Mouse (Mus musculus) midbrain, embryonic 16.5 days (tissue): ENCODE measurements around the gene Cd9. TPM values are rescaled to one million over a fixed set of nuclear protein-coding genes. Genes with fewer than 3 reads are reported as not detected.

Experiments
- ATAC-seq: fragments of 200-750 bp; cut with Nextera tagmentation; 2 replicates; pipeline ENCODE4 v1.8.0; 2017; ENCODE audit warnings: moderate TSS enrichment
- H3K27ac ChIP-seq: fragments of 300-500 bp; sonication (generic); 2 replicates; pipeline ENCODE4 v1.5.1; 2014; ENCODE audit warnings: mild to moderate bottlenecking, low read length, mixed read lengths
- H3K27me3 ChIP-seq: fragments of 300-500 bp; sonication (generic); 2 replicates; pipeline ENCODE4 v1.6.1; 2014; ENCODE audit warnings: low read depth, low read length, mixed read lengths; ENCODE audit not compliant: control insufficient read depth, insufficient read depth
- H3K36me3 ChIP-seq: fragments of 300-500 bp; sonication (generic); 2 replicates; pipeline ENCODE4 v1.6.1; 2014; ENCODE audit warnings: mild to moderate bottlenecking, low read length, moderate library complexity, mixed read lengths; ENCODE audit not compliant: control insufficient read depth, insufficient read depth
- H3K4me1 ChIP-seq: fragments of 300-500 bp; sonication (generic); 2 replicates; pipeline ENCODE4 v1.6.1; 2014; ENCODE audit warnings: mild to moderate bottlenecking, low read length, mixed read lengths; ENCODE audit not compliant: control insufficient read depth, insufficient read depth
- H3K4me2 ChIP-seq: fragments of 300-500 bp; sonication (generic); 2 replicates; pipeline ENCODE4 v1.6.1; 2014; ENCODE audit warnings: mild to moderate bottlenecking, low read length, mixed read lengths
- H3K4me3 ChIP-seq: fragments of 300-500 bp; sonication (generic); 2 replicates; pipeline ENCODE4 v1.5.1; 2014; ENCODE audit warnings: low read depth, mild to moderate bottlenecking, low read length, moderate library complexity, mixed read lengths
- H3K9ac ChIP-seq: fragments of 300-500 bp; sonication (generic); 2 replicates; pipeline ENCODE4 v1.6.1; 2014; ENCODE audit warnings: low read depth, low read length, mixed read lengths
- H3K9me3 ChIP-seq: fragments of 300-500 bp; sonication (generic); replicated peaks from 2 replicates; pipeline ENCODE4 v1.6.1; 2014; ENCODE audit warnings: mild to moderate bottlenecking, low read length, mixed read lengths; ENCODE audit not compliant: control insufficient read depth, poor library complexity, severe bottlenecking
- WGBS: fragments of 180-500 bp; shearing (Covaris S2); extraction: QIAGEN DNeasy Blood & Tissue Kit; methylation state at CpG from one replicate; pipeline ENCODE4 v1.1.7; 2014; 5-methylcytosine and 5-hydroxymethylcytosine counted together
- polyA plus RNA-seq: library from polyadenylated mRNA; unstranded; fragments of >200 nt; fragmentation: Nextera tagmentation; extraction: Ambion mirVana; gene quantifications from 2 replicates; pipeline ENCODE4 v1.2.1, GENCODE M21; 2015

Cd9 gene
- polyA plus RNA-seq, 1 experiment from 2014 or later: 88.0 TPM

- H3K4me3 ChIP-seq: no peak overlapping the region
- no peak overlapping the region for H3K9ac ChIP-seq
- no peak for ATAC-seq
- H3K27me3 ChIP-seq: no peaks in the 10 kb centered on the region
- 0 out of 2 replicates have a peak, but pooled peaks cover 2% of the 10 kb centered on the region for H3K9me3 ChIP-seq
- no peak overlapping the region for H3K4me2 ChIP-seq
- WGBS: 84% methylated on average over 9 of the region's 9 CpGs
- no peaks in the 10 kb centered on the region for H3K36me3 ChIP-seq
- H3K27ac ChIP-seq: no peak overlapping the region
- no peaks in the 10 kb centered on the region for H3K4me1 ChIP-seq
These were observed 81.3 kb downstream of the Cd9 start for GRCm38 (mm10) chr6:125413326-125413725.

GRCm38 (mm10) chr6:125411661-125412060 lies 82.9 kb downstream of the Cd9 start:
- Histone ChIP-seq H3K36me3 (no peaks in the 10 kb centered on the region), H3K4me2 (no peak overlapping the region), H3K27me3 (no peaks in the 10 kb centered on the region), H3K9ac (no peak overlapping the region), H3K4me1 (no peaks in the 10 kb centered on the region), H3K9me3 (0 out of 2 replicates have a peak, but pooled peaks cover 3% of the 10 kb centered on the region), H3K27ac (no peak overlapping the region), H3K4me3 (no peak overlapping the region)
- no peak for ATAC-seq
- WGBS: 94% methylated on average over 6 of the region's 6 CpGs

GRCm38 (mm10) chr6:125410995-125411547 lies 83.5 kb downstream of the Cd9 start:
- Histone ChIP-seq H3K36me3 (no peaks in the 10 kb centered on the region), H3K4me3 (no peak overlapping the region), H3K4me1 (no peaks in the 10 kb centered on the region), H3K27me3 (no peaks in the 10 kb centered on the region), H3K4me2 (no peak overlapping the region), H3K9me3 (0 out of 2 replicates have a peak, but pooled peaks cover 3% of the 10 kb centered on the region), H3K9ac (no peak overlapping the region), H3K27ac (no peak overlapping the region)
- WGBS: 72% methylated on average over 8 of the region's 8 CpGs
- ATAC-seq: no peak

- no peaks in the 10 kb centered on the region for H3K4me1 ChIP-seq
- no peaks in the 10 kb centered on the region for H3K27me3 ChIP-seq
- WGBS: 71% methylated on average over 11 of the region's 11 CpGs
- H3K4me3 ChIP-seq: no peak overlapping the region
- H3K9me3 ChIP-seq: 0 out of 2 replicates have a peak, but pooled peaks cover 3% of the 10 kb centered on the region
- ATAC-seq: no peak
- no peaks in the 10 kb centered on the region for H3K36me3 ChIP-seq
- H3K27ac ChIP-seq: no peak overlapping the region
- no peak overlapping the region for H3K9ac ChIP-seq
- H3K4me2 ChIP-seq: no peak overlapping the region
These were observed 84.0 kb downstream of the Cd9 start for GRCm38 (mm10) chr6:125410551-125410950.

Other genes starting within 250 kb of the Cd9 start
- not detected in 2 replicates for gene Tuba3a, start 208.7 kb downstream of the Cd9 start, polyA plus RNA-seq
- gene Ltbr, start 180.9 kb downstream of the Cd9 start, polyA plus RNA-seq: 12.8 and 16.0 TPM in 2 replicates
- gene Scnn1a, start 174.1 kb downstream of the Cd9 start, polyA plus RNA-seq: 0.67 and 1.1 TPM in 2 replicates
- 11.0 and 11.2 TPM in 2 replicates for gene Tnfrsf1a, start 145.4 kb downstream of the Cd9 start, polyA plus RNA-seq
- 0.20 and 0.44 TPM in 2 replicates for gene Plekhg6, start 114.0 kb downstream of the Cd9 start, polyA plus RNA-seq
- gene Vwf, start 52.0 kb upstream of the Cd9 start, polyA plus RNA-seq: 8.4 and 9.8 TPM in 2 replicates
- gene Ano2, start 195.6 kb upstream of the Cd9 start, polyA plus RNA-seq: 0.30 and 0.54 TPM in 2 replicates